Mouse (Mus musculus) testis, adult 2 months (tissue): Measurements from ENCODE around the gene Hrct1.

ENCODE experiments used
- CTCF ChIP-seq: fragments of 200-500 bp; IDR thresholded peaks from 2 replicates; pipeline ENCODE4 v1.5.1; 2012; ENCODE audit warnings: low read depth, mild to moderate bottlenecking, inconsistent platforms, low read length, moderate library complexity; ENCODE audit not compliant: control insufficient read depth, insufficient read depth, insufficient replicate concordance
- POLR2A ChIP-seq: fragments of 200-500 bp; IDR thresholded peaks from 2 replicates; pipeline ENCODE4 v1.6.1; 2012; ENCODE audit warnings: low read depth, mild to moderate bottlenecking, inconsistent platforms, low read length, moderate library complexity; ENCODE audit not compliant: control insufficient read depth

DNA sequence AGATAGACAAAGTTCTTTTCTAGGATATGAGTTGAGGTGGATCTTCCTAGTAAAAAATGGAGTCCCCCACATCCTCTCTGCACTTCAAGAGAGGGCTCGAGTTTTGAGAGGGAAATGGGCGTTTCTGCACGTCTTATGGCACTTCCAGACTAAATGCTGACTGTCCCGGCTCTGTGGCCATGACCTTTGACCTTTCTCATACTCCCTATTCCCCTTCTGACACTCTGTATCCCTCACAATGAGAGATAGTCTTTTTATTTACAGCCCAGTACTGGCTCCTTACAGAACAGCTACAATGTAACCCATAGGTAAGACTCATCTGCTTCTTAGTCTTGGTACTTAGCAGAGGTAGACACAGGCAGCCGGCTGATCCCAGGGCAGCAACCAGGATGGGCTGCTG is 14.5 kb downstream of the Hrct1 start:
- TF ChIP-seq CTCF: no peak
- no peak for TF ChIP-seq POLR2A
